Mouse (Mus musculus) ZHBTc4 (cell line): ENCODE measurements around the gene Slc8b1.

Experiments
- DNase-seq: peaks from one replicate; pipeline ENCODE4 v3.0.0-alpha.2; 2011; ENCODE audit warnings: low read depth, low spot score

Gene Slc8b1

DNA sequence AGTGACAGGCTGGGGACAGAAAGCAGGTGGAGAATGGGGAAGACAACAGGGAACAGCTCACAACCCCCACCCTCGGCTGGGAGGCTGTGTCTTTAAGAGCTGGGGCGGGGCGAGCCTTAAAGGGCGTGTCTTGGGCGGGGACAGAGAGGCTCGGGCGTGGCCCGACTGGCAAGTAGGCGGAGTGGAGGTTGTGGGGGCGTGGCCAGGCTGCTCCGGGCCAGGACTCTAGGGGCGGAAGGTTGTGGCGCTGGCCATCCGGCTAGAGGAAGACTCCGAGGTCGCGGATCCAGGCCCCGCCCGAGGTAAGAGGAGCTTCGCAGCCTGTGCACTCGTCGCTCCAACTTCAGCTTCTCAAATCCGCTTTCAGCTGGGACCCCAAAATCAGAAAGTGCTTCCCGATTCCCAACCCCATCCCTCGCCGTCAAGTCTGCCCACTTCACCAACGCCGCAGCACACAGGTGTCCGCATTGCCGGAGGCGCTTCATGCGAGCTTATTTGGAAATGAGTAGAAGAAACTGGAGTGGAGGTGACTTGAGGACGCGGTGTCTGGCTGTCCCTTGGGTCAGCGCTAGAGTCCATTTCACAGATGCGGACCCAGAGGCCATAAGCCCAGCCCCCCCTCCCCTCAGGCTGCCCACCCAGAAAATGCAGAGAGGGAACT, at the start of gene Slc8b1:
Gene Slc8b1, plus strand, starts transcription at position 187 of the 661 bp plus-strand sequence.
- peak; percentile 96 for DNase-seq

DNA sequence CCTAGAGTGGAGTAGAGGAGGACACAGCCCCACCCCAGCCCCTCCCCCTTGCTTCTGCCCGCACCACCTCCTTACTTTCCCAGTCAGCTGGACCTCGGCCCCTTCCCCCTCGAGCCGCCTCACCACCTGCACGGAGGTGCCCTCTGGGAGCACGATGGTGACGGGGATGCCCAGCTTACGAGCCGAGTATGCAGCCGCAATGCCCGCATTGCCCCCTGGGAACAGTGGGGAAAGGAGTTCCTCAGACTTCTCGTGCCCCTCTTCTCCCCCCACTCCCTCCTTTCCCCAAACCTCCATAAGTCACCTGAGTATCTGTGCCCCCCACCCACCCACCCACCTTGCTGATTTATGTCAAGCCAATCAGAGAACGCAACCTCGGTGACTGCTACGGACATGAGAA, 49.1 kb upstream of the Slc8b1 start:
- no peak for DNase-seq

DNA sequence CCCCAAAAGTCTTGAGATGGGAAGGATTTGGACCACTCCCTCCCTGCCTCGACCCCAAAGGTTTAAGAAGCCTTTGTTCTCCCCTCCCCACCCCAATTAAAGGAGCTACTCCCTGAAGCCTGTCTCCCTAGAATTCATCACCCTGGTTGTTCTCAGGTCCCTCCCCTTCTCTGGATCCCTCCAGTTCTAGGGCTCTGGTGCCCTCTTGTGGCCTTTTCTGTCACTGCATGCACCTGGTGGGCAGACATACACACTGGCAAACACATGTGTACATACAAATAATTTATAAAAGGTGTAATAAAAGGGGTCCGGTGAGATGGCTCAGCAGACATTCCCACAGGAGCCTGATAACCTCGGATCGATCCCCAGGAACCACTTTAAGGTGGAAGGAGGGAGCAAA, 46.6 kb upstream of the Slc8b1 start:
- peak; percentile 81 for DNase-seq

DNA sequence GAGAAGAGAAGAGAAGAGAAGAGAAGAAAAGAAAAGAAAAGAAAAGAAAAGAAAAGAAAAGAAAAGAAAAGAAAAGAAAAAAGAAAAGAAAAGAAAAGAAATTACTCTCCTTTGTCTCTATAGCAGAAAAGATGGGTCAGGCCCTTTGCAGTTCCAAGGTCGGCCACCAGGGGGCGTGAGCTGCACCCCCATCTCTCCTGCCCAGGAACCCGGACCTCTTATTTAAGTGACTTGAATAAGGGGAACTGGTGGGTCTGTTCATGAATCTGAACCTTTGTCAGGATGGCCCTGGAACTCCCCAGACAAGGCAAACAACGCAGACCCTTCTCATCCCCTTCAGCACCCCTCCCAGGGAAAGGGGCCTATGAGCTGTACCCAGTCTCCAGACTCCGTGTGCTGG, 45.9 kb upstream of the Slc8b1 start:
- peak; percentile 61 for DNase-seq

DNA sequence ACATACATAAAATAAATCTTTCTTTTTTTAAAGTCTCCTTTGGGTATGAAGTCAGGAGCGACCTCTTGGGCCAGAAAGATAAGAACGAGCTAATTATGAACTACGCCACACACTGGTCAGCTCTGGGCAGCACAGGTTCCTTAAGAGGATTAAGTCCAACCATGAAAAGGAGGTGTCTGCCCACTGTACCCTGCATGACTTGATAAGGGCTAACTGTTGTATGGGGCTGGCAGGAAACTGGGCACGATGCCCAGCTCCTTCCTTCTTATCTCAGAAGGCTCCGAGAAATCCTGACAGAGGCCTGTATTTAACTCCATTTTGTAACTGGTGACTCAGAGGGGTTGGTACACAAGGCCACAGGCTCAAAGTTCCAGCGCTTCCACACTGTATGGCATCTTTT, 45.1 kb upstream of the Slc8b1 start:
- DNase-seq: no peak

DNA sequence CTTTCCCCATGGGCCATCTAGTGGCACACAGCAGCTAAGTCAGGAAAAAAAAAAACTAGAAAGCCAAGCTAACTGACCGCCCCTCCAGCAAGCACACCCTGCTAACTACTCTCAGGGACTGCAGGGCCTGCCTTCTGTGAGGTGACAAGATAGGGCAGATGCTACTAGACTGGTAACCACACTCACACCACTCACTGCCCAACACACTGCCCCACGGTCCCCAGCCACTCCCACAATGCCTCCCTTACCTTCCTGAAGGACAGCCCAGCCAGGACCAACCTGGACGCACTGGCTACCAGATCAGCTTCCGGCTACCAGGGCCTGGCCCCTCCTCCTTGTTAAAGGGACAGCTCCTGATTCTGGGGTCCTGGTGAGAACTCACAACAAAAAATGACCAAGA, 43.9 kb upstream of the Slc8b1 start:
- DNase-seq: no peak

DNA sequence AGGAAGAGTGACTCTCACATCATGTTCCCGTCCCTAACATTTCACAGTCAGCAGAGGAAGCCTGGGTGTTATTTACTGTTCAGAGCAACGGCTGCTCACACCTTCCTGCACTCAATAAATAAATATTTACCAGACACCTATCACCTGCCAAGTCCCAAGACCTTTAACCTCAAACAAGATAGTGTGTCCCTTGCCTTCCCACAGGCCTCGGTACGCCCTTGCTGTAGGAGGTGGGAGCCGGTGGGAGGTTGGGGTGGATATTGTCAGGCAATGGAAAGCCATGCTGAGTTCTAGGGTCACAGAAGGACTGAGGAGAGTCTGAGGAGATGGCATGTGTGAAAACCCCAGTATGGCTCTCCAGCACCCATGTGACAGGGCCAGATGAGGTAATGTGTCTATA, 42.6 kb upstream of the Slc8b1 start:
- no peak for DNase-seq

DNA sequence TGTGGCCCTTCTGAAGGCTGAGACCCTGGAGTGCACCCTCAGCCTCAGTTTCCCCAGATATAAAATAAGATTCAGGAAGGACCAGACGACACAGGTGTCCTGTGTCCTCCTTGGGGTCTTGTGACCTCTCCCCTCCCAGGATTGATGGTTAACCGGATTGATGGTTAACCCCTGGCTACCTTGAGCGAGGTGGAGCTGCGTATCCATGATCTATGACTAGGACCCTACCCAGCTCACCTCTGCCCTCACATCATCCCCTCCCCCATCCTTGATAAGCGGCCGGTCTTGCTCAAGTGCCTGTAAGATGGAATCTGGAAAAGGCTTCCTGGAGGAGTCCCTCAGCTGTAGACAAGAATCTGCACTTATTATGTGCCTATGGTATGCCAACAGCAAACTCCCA, 42.1 kb upstream of the Slc8b1 start:
- no peak for DNase-seq

DNA sequence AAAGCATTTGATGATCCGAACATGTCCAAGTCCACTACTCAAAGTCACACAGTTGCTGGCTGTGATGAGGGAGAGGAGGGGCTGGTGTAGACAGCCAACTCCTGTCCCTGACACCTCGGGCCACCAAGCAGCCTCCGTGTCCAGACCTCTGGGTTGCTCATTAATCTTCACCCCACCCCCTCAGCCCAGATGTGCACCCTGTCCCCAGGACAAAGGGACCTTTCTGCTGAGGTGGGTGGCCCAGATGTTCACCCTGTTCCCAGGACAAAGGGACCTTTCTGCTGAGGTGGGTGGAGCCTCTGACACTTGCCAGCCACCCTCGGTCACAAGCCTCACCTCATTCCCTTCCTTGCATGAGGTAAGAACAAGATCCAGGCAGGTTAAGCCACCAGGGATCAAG, 39.4 kb upstream of the Slc8b1 start:
- DNase-seq: no peak

DNA sequence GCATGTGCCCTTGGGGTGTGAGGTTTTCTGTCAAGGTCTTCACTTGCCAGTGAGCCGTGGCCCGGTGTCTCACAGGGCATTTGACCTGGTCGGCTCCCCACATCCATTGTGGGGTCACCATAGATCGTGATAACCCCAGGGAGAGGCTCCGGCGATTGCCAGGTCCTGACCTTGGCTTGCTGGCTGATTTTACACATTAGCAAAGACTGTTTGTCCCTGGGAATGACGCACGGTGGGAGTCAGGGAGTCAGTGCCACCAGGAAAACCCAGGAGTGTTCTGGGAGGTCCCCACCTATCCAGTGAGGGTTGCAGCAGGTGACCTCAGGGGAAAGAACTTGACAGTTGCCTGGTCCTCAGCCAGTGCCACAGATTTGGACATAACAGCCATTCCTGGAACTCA, 38.2 kb upstream of the Slc8b1 start, which contains the start of gene Sdsl:
Gene Sdsl, minus strand, starts transcription at position 41 of the 400 bp plus-strand sequence.
- no peak for DNase-seq

DNA sequence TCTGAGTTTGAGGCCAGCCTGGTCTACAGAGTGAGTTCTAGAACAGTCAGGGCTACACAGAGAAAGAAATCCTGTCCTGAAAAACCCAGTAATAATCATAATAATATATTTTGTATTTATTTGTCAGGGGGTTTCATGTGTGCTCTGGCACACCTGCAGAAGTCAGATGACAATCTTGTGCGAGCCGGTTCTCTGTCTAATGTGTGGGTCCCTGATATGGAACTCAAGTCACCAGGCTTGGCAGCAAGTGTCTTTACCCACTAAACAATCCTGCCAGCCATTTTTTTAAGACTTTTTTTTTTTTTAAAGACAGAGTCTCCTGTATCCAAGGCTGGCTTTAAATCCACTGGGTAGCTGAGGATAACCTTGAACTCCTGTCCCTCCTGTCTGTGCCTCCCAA, 37.6 kb upstream of the Slc8b1 start:
- no peak for DNase-seq

DNA sequence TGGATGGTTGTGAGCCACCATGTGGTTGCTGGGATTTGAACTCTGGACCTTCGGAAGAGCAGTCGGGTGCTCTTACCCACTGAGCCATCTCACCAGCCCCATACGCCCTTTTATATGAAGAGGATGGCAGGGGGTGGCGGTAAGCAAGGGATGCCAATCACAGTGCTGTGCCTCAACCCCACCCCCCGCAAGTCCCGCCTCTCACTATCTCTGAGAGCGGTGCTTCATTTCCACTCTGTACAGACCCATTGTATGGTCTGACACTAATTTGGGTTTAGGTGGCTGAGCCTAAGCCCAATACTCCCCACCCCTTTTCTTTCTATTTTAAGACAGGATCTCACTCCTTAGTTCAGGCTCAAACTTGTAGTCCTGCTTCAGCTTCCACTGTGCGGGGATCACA, 35.1 kb upstream of the Slc8b1 start:
- no peak for DNase-seq

DNA sequence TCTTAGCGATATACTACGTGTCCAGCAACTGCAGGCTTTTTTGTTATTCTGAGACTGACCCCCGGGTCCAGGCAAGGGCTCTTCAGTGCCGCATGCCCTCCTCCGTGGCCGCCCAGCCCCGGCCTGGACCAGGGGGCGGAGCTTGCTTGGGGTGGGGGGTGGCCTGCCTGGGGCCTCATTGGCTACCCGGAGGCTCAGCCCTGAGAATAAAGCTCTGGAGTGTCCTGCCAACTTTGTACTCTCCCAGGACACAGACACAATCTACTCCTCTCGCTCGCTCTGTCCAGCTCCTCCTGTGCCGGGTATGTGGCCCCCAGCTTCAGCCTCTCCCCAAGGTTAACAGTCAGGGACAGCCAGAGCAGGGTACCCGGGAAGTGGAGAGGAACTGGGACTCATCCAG, 34.7 kb upstream of the Slc8b1 start, which contains the start of gene Sds:
Gene Sds, plus strand, starts transcription at position 231 of the 400 bp plus-strand sequence.
- DNase-seq: no peak

DNA sequence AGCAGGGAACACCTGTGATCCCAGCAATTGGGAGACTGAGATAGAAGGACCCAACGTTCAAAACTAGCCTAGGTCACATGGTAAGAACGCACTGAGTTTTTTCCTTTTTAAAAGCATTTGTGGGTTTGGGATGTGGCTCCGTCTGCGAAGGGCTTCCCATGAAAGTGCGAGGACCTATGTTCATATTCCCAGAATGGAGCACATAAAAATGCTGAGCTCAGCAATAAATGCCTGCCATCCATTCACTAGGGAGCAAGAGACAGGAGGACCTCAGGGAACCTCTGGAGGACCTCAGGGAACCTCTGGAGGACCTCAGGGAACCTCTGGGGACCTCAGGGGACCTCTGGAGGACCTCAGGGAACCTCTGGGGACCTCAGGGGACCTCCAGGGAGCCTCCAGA, 33.0 kb upstream of the Slc8b1 start:
- DNase-seq: no peak

DNA sequence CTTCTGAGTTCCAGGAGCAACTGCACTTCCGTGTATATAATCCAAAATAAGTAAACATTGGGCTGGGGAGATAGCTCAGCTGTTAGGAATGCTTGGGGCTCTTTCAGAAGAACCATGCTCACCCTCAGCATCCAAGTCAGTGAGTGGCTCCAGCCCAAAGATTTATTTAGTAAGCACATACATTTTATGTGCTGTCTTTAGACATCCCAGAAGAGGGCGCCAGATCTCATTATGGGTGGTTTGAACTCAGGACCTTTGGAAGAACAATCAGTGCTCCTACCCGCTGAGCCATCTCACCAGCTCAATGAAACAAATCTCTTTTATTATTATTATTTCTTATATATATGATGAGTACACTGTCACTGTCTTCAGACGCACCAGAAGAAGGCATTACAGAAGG, 31.4 kb upstream of the Slc8b1 start:
- peak; percentile 48 for DNase-seq

DNA sequence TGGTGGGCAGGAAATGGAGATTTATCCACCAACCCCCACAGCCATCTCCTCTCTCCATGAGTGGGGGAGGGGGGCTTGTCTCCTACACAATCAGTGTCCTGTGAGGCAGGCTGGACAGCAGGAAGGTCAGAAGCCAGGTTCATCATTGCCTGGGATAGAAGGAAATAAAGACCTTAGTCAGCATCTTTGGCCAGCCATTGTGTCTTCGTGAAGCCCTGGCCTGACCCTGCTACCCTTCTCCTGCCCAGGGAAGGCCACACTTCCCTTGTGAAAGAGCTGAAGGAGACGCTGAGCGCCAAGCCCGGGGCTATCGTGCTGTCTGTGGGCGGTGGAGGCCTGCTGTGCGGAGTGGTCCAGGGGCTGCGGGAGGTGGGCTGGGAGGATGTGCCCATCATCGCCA, 29.8 kb upstream of the Slc8b1 start:
- DNase-seq: no peak

DNA sequence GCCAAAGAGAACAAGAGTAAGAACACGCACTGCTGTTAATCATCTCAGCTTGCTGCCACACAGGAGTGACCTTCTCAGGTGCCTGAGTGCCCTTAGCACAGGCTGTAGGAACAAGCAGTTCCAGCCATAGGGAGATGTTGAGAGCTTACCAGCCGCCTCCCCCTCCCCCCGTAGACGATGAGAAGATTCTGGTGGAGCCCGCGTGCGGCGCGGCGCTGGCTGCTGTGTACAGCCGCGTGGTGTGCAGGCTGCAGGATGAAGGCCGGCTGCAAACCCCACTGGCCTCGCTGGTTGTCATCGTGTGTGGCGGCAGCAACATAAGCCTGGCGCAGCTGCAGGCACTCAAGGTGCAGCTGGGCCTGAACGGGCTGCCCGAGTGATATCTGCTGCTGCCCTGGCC, 27.6 kb upstream of the Slc8b1 start:
- DNase-seq: peak; percentile 47

DNA sequence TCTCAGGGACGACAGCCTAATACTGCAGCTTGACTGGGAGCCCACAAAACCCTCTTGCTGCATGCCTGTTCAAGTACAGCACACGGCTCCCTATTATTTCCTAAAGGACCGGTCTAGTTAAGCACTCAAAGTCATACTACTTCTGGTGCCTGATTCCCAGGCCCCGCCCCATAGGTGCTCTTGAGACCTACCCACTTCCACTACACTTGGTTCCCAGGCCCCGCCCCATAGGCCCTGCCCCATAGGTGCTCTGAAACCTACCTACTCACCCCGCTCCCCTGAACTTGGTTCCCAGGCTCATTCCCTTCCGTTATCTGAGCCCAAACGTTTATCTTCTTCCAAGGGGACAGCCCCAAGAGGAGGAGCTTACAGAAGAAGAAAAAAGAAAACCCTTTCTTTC, 23.1 kb upstream of the Slc8b1 start:
- no peak for DNase-seq

DNA sequence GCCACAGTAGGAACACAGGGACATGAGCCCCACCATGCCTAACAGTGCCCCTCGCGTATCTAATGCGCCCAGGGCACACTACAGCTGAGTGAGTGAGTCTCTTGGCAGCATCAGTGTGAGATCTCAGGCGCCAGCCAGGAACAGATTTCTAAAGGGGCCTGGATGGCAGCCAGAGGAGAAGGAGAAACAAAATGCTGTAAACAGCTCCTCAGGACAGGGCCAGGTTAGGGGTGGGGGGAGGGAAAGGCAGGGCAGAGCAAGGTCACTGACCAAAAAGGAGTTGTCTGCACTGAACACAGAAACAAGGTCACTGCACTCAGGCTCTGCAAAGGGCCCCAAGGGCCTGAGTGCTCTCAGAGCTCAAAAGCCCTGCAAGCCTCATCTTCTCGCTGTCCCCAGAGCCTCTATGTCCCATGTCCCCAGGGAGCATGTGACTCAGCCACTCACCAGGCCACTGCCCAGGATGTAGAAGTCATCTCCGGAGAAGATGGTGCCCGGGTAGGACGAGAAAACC, 20.2 kb upstream of the Slc8b1 start:
- peak; percentile 43 for DNase-seq

DNA sequence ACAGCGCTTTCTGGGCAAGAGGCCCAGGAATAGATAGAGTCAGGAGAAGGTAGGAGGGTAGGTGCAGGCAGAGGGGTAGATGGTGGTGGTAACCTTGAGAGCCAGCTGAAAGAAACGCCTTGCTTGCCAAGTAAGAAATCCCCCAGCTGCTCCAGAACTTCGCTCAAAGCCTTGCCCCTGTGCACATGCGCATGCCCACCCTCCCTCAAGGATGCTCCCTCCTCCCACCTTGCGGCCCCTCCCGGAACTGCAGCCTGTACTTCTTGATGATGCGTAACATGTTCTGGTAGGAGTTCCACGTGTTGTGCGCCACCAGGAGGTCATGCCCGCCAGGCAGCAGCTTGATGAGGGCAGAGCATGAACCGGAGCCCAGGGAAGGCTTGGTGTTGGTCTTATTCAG, 18.5 kb upstream of the Slc8b1 start:
- DNase-seq: peak; percentile 96

DNA sequence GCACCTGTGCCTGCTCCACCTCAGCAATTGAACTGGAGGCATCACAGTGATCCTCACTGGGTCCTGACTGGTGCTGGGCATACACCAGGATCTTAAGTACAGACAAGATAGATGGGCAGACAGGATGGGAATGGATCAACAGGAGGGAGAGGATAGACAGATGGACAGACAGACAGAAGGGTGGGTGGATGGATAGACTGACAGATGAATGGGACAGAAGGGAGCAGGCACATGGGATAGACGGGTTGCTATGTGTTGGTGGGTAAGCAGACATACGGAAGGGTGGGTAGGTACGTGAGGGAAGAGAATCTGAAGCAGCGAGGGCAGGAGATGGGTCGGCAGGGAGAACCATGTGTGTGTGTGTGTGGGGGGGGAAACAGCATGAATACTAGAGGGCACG, 17.5 kb upstream of the Slc8b1 start:
- DNase-seq: no peak

DNA sequence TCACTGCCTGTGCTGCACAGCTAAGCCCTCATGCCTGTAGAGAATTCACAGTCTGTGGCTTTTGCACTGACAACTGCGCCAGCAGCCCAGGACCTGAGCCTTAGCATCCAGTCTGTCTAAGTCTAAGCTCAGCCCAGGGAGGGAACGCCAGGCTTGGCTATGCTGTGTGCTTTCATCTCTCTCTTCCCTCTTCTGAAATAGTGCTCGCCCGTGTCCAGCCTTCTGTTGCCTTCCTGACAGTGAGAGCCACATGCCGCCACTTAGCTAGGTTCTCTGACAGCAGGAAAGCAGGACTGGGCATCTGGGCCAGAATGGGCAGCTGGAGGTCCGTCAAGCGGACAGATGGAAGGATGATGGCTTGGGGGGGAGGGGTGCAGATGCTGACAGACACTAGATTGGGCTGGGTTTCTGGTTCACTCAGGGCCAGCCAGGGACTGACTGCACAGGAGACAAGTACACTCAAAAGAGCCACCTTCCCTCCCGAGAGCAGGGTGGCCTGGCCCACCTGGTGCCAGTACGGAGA, 17.0 kb upstream of the Slc8b1 start:
- no peak for DNase-seq

DNA sequence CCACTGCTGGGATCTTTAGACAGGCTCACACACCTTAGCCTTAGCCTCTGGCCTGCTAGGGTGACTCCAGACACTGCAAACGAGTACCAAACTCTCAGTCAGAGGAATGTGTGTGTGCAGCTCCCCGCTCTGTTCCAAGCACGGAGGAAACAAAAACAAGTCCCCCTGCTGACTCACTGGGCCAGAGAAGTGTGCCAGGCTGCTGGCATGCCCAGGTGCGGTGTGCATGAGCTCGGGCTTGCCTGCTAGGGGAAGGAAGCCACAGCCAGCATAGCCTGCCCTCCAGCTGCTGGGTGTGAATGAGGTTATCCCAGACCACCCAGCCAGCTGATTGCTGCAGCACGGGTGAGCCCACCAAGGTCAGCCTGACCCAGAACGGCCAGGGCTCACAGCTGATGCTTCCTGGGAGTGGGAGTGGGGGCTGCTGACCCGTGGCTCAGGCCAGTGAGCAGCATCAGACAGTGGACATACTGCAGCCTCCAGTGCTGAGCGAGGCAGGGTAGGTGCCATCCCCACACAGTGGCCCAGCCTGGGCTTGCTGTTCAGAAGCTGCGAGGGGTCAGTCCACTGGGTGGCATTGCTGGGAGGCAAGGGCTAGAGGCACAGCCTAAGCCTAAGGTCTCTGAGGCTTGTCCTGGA, 15.8 kb upstream of the Slc8b1 start:
- DNase-seq: no peak
